Mouse (Mus musculus) kidney, postnatal 14 days (tissue): ENCODE data around the gene Ltb4r1.

Experiments used
- DNase-seq: peaks from one replicate; pipeline ENCODE4 v3.0.0; 2022; ENCODE audit warnings: mixed read lengths

Ltb4r1 gene

GRCm38 (mm10) chr14:55787731-55788130 lies 22.0 kb downstream of the Ltb4r1 start:
- no peak for DNase-seq

- DNase-seq: peak; percentile 45
These were observed 22.7 kb downstream of the Ltb4r1 start, which contains the start of gene Ripk3 for GRCm38 (mm10) chr14:55788256-55789050. Gene Ripk3, minus strand, starts transcription at chr14:55788865.

- peak; percentile 0 for DNase-seq
These were observed 27.7 kb downstream of the Ltb4r1 start for GRCm38 (mm10) chr14:55793461-55793860.

- peak; percentile 2 for DNase-seq
These were observed 28.2 kb downstream of the Ltb4r1 start for GRCm38 (mm10) chr14:55793946-55794345.

- DNase-seq: peak; percentile 1
These were observed 29.8 kb downstream of the Ltb4r1 start for GRCm38 (mm10) chr14:55795380-55796163.

GRCm38 (mm10) chr14:55814885-55815284 lies 49.1 kb downstream of the Ltb4r1 start:
- DNase-seq: peak; percentile 86

GRCm38 (mm10) chr14:55815310-55815751 lies 49.6 kb downstream of the Ltb4r1 start:
- DNase-seq: peak; percentile 82
